Mouse (Mus musculus) lung, adult 2 months (tissue): Measurements from ENCODE around the gene Per1.

Experiments used
- CTCF ChIP-seq: fragments of 200-500 bp; IDR thresholded peaks from 2 replicates; pipeline ENCODE4 v1.5.1; 2011; ENCODE audit warnings: mild to moderate bottlenecking, low read length, control low read depth; ENCODE audit not compliant: insufficient read depth
- POLR2A ChIP-seq: fragments of 200-500 bp; IDR thresholded peaks from 2 replicates; pipeline ENCODE4 v1.6.1; 2011; ENCODE audit warnings: low read depth, mild to moderate bottlenecking, control low read depth, low read length, borderline replicate concordance; ENCODE audit errors: extremely low read depth

- TF ChIP-seq CTCF (no peak), POLR2A (no peak)
These were observed 26.2 kb downstream of the Per1 start for GRCm38 (mm10) chr11:69121001-69121740.
